Mouse (Mus musculus): Measurements from ENCODE around the gene Gas1. TPM values are rescaled to one million over a fixed set of nuclear protein-coding genes. Genes with fewer than 3 reads are reported as not detected.

Gas1 gene
- polyA plus RNA-seq, 1 experiment, result 1.4 TPM

DNA sequence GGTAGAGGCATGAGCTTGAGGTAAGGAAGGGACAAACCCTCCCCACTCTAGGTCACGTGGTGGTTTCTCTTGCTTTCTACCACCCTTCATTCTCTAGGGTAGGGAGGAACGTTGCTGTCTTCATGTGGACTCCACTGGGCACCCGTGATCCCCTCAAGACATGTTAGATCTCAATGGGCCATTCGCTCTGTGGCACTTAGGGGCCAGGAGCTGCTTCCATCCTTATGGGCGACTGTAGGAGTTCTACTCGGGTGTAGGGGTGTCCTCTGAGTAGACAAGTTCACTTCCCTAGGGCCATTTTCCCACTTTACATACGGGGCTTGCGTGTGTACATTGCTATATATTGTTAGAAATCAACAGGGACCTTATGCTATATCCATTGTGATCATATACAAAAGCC, 5.4 kb downstream of the Gas1 start:
- H3K4me1 ChIP-seq (ENCODE audit: control insufficient read depth, insufficient read depth, low read length), result no peaks in the 10 kb centered on the region
- no peak overlapping the region for H3K27ac ChIP-seq (ENCODE audit: control insufficient read depth, insufficient read depth, low read depth, low read length, poor library complexity)
- 70% methylated on average over 8 of the region's 8 CpGs for WGBS
- H3K4me3 ChIP-seq (replicated peaks; ENCODE audit: control insufficient read depth, low read depth, low read length), result no peak overlapping the region
- TF ChIP-seq CTCF (IDR thresholded peaks at IDR 0.05; ENCODE audit: control insufficient read depth, insufficient read depth, low read length), result no peak
- TF ChIP-seq POLR2A (IDR thresholded peaks at IDR 0.05; ENCODE audit: borderline replicate concordance, control insufficient read depth, low read depth, low read length), result no peak

DNA sequence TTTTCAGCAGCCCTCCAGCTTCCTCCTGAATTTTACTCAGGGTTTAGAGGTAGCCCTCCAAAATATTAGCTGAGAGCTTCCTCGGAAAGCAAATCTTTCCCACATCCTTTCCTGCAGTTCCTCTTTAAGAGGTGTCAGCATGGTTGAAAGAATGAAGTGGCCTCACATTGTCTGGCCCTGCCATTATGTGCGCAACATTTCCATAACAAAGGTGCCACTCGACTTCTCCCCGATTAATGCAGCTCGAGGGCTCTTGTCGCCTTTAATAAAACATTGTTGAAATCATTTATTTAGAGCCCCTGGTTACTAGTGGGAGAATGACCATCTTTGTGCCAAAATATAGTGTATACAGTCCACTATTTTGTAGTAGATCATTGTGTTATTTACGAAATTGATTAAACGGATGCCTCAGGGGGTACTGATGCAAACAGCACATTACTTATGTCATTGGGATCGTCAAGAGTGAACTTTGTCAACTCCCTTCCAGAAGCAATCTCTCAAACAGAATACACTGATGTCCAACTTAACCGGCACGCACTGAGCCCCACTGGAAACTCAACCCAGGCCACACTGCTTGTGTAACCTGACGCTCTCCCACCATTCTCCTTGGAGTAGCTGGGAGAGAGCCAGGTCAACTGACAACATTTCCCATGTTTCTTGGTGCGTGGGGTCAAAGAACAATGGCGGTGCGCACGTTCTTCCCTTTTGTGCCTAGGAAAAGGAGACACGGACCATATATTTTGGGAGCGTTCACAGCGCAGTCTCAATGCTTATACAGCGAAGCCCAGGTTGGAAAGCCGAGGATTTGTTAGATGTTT, 6.1 kb downstream of the Gas1 start:
- 71% methylated on average over 21 of the region's 21 CpGs for WGBS
- Histone ChIP-seq H3K4me1 (ENCODE audit: control insufficient read depth, insufficient read depth, low read length) (no peaks in the 10 kb centered on the region), H3K27ac (ENCODE audit: control insufficient read depth, insufficient read depth, low read depth, low read length, poor library complexity) (no peak overlapping the region), H3K4me3 (replicated peaks; ENCODE audit: control insufficient read depth, low read depth, low read length) (no peak overlapping the region)
- TF ChIP-seq CTCF (IDR thresholded peaks at IDR 0.05; ENCODE audit: control insufficient read depth, insufficient read depth, low read length) (no peak), POLR2A (IDR thresholded peaks at IDR 0.05; ENCODE audit: borderline replicate concordance, control insufficient read depth, low read depth, low read length) (no peak)

DNA sequence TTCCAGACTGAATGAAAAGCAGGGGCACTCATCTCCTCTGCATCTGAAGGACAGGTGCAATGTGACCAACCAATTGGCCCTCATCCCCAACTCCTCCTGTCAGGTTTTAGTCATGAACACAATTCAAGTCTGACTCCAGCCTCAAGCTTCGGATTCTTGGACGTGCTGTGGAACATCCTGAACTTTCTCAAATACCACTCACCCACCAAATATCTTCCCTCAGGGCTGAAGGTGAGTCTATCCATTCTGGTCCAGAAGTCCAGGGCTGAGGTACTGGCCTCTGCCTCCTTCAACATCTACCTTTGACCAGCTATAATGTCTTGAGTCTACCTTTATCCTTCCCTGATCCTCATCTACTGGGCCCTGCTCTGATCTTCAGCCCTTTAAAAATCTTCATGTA, 8.1 kb downstream of the Gas1 start:
- no peaks in the 10 kb centered on the region for H3K4me1 ChIP-seq (ENCODE audit: control insufficient read depth, insufficient read depth, low read length)
- no peak for TF ChIP-seq POLR2A (IDR thresholded peaks at IDR 0.05; ENCODE audit: borderline replicate concordance, control insufficient read depth, low read depth, low read length)
- no peak for TF ChIP-seq CTCF (IDR thresholded peaks at IDR 0.05; ENCODE audit: control insufficient read depth, insufficient read depth, low read length)
- 76% methylated on average over 2 of the region's 2 CpGs for WGBS
- no peak overlapping the region for H3K27ac ChIP-seq (ENCODE audit: control insufficient read depth, insufficient read depth, low read depth, low read length, poor library complexity)
- no peak overlapping the region for H3K4me3 ChIP-seq (replicated peaks; ENCODE audit: control insufficient read depth, low read depth, low read length)

DNA sequence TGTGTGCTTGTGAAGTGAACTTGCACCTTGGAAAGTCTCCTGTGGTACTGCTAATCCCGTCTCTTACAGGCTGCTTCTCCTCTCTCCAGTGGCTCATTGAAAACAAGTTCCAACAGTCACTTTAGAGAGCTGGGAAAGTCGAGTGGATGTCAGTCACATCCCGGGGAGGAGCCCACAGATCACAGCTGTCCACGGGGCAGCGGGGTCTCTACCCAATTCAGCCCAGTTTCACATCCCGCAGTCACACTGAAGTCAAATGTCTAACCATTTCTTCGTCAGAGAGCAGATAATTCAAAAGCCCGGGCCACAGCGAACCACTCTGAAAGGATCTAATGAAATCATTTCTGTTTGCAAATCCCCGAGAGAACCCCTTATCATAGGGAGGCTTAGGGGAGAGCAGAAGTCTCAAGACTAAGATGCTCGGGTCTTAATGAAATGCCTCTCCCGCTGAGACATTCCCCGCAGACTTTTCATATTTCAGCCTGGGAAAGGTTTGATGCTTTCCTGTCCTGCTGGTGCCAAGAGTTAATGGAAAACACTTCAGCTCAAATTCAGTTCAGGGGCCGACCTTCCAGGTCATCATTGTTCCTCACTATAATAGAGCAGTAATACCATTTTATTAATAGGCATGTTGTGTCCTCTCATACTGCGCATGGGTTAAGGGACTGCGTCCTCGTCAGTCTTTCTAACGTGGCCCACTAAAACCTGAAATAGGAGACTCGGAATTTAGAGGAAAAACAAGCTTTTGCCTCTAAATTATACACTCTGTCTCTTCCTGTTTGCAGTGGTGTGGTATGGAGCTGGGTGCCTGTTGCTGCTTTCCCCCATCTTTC, 20.7 kb downstream of the Gas1 start:
- no peaks in the 10 kb centered on the region for H3K4me1 ChIP-seq (ENCODE audit: control insufficient read depth, insufficient read depth, low read length)
- TF ChIP-seq POLR2A (IDR thresholded peaks at IDR 0.05; ENCODE audit: borderline replicate concordance, control insufficient read depth, low read depth, low read length), result no peak
- no peak for TF ChIP-seq CTCF (IDR thresholded peaks at IDR 0.05; ENCODE audit: control insufficient read depth, insufficient read depth, low read length)
- 52% methylated on average over 19 of the region's 19 CpGs for WGBS
- no peak overlapping the region for H3K27ac ChIP-seq (ENCODE audit: control insufficient read depth, insufficient read depth, low read depth, low read length, poor library complexity)
- H3K4me3 ChIP-seq (replicated peaks; ENCODE audit: control insufficient read depth, low read depth, low read length), result no peak overlapping the region

DNA sequence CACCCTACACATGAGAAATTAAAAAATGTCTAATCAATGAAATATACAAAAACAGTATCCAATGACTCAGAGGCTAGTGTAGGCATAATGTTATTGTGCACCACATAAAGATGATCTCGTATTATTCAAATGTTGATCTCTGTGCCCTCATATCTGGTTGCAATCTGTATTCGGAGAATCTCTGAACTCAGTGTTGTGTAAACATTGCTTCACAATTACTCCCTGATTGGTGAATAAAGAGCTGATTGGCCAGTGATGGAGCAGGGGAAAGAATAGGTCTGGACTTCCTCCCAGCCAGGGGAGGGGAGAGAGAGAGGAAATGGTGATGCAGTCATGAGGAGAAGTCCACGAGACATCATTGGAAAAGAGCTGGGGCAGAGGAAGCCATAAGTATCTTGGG, 23.0 kb downstream of the Gas1 start:
- Histone ChIP-seq H3K27ac (ENCODE audit: control insufficient read depth, insufficient read depth, low read depth, low read length, poor library complexity) (no peak overlapping the region), H3K4me1 (ENCODE audit: control insufficient read depth, insufficient read depth, low read length) (no peaks in the 10 kb centered on the region), H3K4me3 (replicated peaks; ENCODE audit: control insufficient read depth, low read depth, low read length) (no peak overlapping the region)
- 74% methylated on average over 3 of the region's 3 CpGs for WGBS
- TF ChIP-seq POLR2A (IDR thresholded peaks at IDR 0.05; ENCODE audit: borderline replicate concordance, control insufficient read depth, low read depth, low read length) (no peak), CTCF (IDR thresholded peaks at IDR 0.05; ENCODE audit: control insufficient read depth, insufficient read depth, low read length) (no peak)

DNA sequence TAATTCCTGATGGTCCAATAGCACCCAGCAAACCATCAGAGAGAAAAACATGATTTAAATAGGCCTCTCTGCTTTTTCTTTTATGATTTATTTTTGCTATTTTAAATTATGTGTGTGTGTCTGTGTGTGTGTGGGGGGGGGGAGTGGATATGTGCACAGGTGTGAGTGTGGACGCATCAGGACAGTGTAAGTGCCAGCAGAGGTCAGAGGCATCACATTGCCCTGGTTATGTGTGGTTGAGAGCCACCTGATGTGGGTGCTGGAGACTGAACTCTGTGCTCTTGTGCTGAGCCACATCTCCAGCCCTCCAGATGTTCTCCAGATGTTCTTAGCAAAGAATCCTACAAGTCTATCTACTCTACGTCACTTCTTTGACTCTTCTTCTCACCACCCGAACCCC, 28.9 kb downstream of the Gas1 start:
- H3K27ac ChIP-seq (ENCODE audit: control insufficient read depth, insufficient read depth, low read depth, low read length, poor library complexity), result no peak overlapping the region
- 70% methylated on average over 3 of the region's 3 CpGs for WGBS
- H3K4me3 ChIP-seq (replicated peaks; ENCODE audit: control insufficient read depth, low read depth, low read length), result no peak overlapping the region
- TF ChIP-seq CTCF (IDR thresholded peaks at IDR 0.05; ENCODE audit: control insufficient read depth, insufficient read depth, low read length) (no peak), POLR2A (IDR thresholded peaks at IDR 0.05; ENCODE audit: borderline replicate concordance, control insufficient read depth, low read depth, low read length) (no peak)
- H3K4me1 ChIP-seq (ENCODE audit: control insufficient read depth, insufficient read depth, low read length), result no peaks in the 10 kb centered on the region

DNA sequence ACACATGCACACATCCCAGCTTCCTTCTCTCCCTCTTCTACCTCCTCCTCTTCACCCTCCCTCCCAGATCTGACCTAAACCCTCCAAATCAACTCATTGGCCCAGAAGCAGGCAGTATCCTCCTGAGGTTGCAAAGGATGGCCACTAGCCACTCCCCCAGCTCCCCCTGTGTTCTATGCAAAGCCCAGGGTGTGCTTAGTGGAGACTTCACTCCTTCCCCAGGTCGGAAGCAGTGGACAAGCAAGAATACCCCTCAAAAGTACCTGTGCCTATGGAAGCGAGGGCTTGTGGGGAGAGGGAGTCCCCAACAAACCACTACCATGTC, 29.3 kb downstream of the Gas1 start:
- no peak overlapping the region for H3K4me3 ChIP-seq (replicated peaks; ENCODE audit: control insufficient read depth, low read depth, low read length)
- H3K27ac ChIP-seq (ENCODE audit: control insufficient read depth, insufficient read depth, low read depth, low read length, poor library complexity), result no peak overlapping the region
- no peak for TF ChIP-seq POLR2A (IDR thresholded peaks at IDR 0.05; ENCODE audit: borderline replicate concordance, control insufficient read depth, low read depth, low read length)
- no peak for TF ChIP-seq CTCF (IDR thresholded peaks at IDR 0.05; ENCODE audit: control insufficient read depth, insufficient read depth, low read length)
- no peaks in the 10 kb centered on the region for H3K4me1 ChIP-seq (ENCODE audit: control insufficient read depth, insufficient read depth, low read length)
- WGBS, result 71% methylated on average over 2 of the region's 2 CpGs

DNA sequence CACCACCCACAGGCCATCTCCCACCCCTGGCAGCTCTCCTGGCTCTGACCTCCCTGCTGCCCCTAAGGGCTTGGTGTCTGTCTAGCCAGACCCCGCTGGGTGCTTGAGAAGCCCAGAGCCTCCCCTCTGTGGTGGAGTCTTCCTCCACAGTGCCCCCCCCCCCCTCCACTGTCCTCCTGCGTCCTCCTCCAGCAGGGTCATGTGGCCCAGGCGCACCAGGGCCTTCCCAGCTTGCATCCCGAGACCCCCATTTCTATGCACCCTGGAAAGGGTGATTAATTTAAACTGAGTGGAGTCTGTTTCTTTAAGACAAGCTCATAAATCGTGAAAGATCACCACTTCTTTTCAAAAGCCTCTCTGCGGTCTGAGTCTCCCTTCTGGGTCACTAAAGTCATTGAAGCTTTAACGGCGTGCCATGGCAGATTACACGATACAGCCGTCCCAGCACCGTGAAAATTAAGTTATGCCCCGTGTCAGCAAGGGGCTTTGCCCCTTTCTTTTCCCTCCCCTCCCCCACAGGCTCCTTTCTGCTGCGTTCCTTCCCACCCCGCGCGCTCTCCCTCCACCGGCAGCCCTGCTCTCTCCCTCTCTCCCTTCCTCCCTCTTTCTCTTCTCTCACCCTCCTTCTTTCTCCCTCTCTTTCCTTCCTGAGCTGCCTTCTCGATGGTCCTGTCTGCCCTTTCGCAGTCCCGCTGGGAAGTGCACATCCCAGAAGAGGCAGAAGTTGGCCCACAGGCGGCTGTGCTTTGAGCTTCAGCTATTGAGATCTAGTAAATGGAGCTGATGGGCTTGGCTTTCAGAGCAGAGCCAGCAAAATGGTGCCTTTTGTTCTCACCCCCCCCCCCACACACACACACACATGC, 29.9 kb downstream of the Gas1 start:
- Histone ChIP-seq H3K4me1 (ENCODE audit: control insufficient read depth, insufficient read depth, low read length) (no peaks in the 10 kb centered on the region), H3K4me3 (replicated peaks; ENCODE audit: control insufficient read depth, low read depth, low read length) (no peak overlapping the region), H3K27ac (ENCODE audit: control insufficient read depth, insufficient read depth, low read depth, low read length, poor library complexity) (no peak overlapping the region)
- TF ChIP-seq CTCF (IDR thresholded peaks at IDR 0.05; ENCODE audit: control insufficient read depth, insufficient read depth, low read length) (no peak), POLR2A (IDR thresholded peaks at IDR 0.05; ENCODE audit: borderline replicate concordance, control insufficient read depth, low read depth, low read length) (no peak)
- WGBS, result 13% methylated on average over 21 of the region's 21 CpGs

All from bone marrow, adult 2 months (tissue).